Mouse (Mus musculus): ENCODE data around the gene Sept5. TPM values are rescaled to one million over a fixed set of nuclear protein-coding genes. Genes with fewer than 3 reads are reported as not detected.

Sept5 gene
- polyA plus RNA-seq (2016; fragmentation: Nextera tagmentation; extraction: Ambion mirVana): 21.0 and 21.5 TPM in 2 replicates

DNA sequence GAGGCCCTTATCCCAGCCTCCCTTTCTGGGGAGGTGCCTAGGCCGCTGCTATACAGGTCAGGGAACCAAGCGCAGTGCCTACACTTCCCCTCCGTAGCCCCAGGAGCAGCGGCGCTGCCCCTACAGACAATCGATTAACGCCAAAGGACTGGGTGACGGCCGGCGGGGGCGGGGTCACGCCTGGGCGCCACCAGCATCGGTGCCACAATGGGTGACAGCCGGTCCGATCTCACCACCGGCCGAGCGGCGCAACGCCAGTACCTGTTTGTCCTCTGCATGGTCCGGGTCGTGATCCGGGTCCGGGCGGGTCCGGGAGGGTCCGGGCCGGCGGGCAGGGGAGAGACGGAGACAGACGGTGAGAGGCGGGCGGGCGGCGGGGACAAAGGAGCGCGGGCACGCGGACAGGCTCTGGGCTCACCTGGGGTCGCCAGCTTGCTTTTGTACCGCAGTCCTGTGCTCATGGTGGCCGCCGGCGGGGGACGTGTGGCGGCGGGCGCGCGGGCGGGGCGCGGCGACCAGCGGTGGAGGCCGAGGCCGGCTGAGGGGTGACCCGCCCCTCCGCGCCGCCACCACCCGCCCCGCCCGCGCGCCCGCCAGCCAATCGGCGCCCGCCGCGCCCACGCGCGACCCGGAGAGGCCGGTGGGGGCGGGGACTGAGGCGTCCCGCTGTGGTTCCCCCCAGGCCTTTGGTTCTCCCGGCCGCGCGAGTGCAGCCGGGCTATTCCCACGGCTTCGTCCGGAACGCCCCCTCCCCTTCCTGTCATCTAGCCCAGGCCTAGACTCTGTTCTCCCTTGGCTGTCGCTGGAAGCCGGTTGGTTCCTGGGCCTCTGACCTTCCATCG is at the start of gene Sept5:
Gene Sept5 (minus strand): TSS at position 565 of the 842 bp plus-strand sequence.
- WGBS: under 1% methylated on average over 93 of the region's 93 CpGs
- Histone ChIP-seq H3K9me3 (no peaks in the 10 kb centered on the region; the same call in 1 of the 2 replicates), H3K4me1 (peaks cover 54% of the 10 kb centered on the region), H3K27ac (peak within 1 kb of the TSS; percentile 90), H3K4me3 (peak within 1 kb of the TSS; percentile 89), H3K27me3 (ENCODE audit: poor library complexity, severe bottlenecking) (peaks cover 77% of the 10 kb centered on the region), H3K36me3 (replicated peaks) (peaks cover 4% of the 10 kb centered on the region)
- DNase-seq (ENCODE audit: extremely low spot score, low spot score): peak; percentile 64

DNA sequence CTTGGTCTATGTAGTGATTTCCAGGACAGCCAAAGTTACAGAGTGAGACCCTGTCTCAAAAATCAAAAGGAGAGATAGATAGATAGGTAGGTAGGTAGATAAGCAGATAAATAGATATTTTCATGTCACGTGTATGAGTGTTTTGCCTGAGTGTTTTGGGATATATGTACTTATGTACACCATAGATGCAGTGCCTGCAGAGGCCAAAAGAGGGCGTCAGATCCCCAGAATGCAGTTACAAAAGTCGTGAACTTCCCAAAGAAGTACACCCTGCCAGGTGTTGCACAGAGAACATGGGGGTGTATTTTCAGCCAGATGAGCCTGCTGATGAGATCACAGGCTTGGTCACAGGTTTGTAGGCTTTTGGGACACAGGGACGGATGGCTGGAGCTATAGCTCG is 49.4 kb upstream of the Sept5 start:
- peaks cover 7% of the 10 kb centered on the region for H3K4me1 ChIP-seq
- no peak overlapping the region for H3K4me3 ChIP-seq
- no peak for DNase-seq (ENCODE audit: extremely low spot score, low spot score)
- no peaks in the 10 kb centered on the region for H3K27me3 ChIP-seq (ENCODE audit: poor library complexity, severe bottlenecking)
- no peak overlapping the region for H3K27ac ChIP-seq
- no peaks in the 10 kb centered on the region for H3K9me3 ChIP-seq
- H3K36me3 ChIP-seq (replicated peaks): no peaks in the 10 kb centered on the region
- 45% methylated on average over 5 of the region's 5 CpGs for WGBS

DNA sequence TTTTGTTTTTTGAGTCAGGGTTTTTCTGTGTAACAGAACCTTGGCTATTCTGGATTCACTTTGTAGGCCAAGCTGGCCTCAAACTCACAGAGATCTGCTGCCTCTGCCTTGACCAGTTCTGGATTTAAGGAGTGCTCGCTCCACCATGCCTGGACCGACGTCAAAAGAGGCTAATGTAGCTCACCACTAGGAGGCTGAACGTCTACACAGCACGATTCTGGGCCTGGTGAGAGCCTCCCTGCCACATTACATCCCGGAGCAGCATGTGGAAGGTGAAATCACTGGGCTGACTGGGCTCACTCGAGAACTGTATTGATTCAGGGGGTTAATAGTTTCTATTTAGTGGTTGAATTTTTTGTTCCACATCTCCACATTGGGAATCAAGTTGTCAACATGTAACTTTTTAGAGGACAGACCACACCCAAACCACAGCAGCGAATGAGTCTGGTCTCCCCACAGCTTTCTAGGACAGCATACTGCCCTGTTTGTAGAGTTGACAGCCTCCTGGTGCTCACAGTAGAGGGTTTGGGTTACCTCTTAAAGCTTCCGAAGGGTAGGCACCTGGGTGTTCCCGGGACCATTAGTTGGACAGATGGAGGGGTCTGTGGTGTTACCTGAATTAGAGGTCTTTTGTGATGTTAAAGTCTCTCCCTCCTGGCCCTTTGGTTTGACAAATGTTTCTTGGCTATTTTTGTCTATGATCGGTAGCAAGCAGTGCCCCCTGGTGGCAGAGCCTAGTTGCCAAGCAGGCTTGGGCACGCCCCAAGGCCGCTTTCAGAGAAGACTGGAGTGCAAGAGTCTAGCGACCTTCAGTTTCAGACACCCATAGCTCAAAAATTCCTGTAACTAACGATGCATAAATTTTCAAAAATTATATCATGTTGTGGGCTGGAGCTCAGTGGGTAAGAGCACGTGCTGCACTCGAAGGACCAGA is 48.3 kb upstream of the Sept5 start:
- DNase-seq (ENCODE audit: extremely low spot score, low spot score): peak; percentile 64
- no peaks in the 10 kb centered on the region for H3K27me3 ChIP-seq (ENCODE audit: poor library complexity, severe bottlenecking)

DNA sequence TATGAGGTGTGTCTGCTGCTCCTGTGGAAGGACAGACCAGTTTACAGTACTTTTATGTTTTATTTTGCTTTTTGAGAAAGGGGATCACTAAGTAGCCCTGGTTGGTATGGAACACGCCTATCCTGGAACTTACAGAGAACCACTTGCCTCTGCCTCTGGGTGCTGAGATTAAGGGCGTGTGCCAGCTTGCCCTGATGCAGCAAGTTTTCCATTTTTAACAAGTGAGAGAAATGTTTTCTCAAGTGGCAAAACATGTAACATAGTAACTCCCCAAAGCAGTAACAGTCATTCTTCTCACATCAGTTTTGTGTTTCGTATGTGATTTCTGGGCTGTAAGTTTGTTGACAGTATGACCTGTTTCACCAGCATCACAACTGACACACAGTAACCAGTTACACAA is 43.3 kb upstream of the Sept5 start:
- WGBS: 86% methylated on average over 3 of the region's 3 CpGs
- Histone ChIP-seq H3K27me3 (ENCODE audit: poor library complexity, severe bottlenecking) (no peaks in the 10 kb centered on the region), H3K4me3 (no peak overlapping the region), H3K9me3 (no peaks in the 10 kb centered on the region), H3K36me3 (replicated peaks) (no peaks in the 10 kb centered on the region), H3K27ac (no peak overlapping the region), H3K4me1 (no peaks in the 10 kb centered on the region)
- no peak for DNase-seq (ENCODE audit: extremely low spot score, low spot score)

More for the DNA sequence above, 48.3 kb upstream of the Sept5 start:
- Histone ChIP-seq H3K36me3 (replicated peaks) (no peaks in the 10 kb centered on the region), H3K9me3 (no peaks in the 10 kb centered on the region), H3K4me3 (no peak overlapping the region), H3K27ac (no peak overlapping the region), H3K4me1 (no peaks in the 10 kb centered on the region)
- WGBS: 39% methylated on average over 17 of the region's 17 CpGs

DNA sequence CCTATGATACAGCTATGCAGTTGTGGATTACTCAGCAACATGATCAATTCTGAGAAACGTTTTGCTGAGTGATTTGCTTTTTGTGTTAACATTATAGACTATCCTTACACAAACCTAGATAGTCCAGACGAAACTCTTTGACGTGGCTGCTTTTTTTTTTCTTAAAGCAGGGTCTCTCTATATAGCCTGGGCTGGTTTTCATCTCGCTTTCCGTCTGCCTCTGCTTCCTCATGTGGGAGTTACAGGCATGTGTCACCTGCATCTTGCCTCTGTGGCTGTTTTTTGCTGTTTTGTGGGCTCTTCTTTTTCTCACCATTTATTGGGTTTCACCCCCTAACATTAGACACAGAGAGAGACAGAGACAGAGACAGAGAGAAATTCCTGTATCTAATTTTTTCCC is 42.3 kb upstream of the Sept5 start:
- Histone ChIP-seq H3K4me1 (no peaks in the 10 kb centered on the region), H3K4me3 (no peak overlapping the region), H3K36me3 (replicated peaks) (no peaks in the 10 kb centered on the region), H3K27me3 (ENCODE audit: poor library complexity, severe bottlenecking) (no peaks in the 10 kb centered on the region), H3K9me3 (no peaks in the 10 kb centered on the region), H3K27ac (no peak overlapping the region)
- WGBS: 82% methylated on average over 5 of the region's 5 CpGs
- DNase-seq (ENCODE audit: extremely low spot score, low spot score): no peak

DNA sequence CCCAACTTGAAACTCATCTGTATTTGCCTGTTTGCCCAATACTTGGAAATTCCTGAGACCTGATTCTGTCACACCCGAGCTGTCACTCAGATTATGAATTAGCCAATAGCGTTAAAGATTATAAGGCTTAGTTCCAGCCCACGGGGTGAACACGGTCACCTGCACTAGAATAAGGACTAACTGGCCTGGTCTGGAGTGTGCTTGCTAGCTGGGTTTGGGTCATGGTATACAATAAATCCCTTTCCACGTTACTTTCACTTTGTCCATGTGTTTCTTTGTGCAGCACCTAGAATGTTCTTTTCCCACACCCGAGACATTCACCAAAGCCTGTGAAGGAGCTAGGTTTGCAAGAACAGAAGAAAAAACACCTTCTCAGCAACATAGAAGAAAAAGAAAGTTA is 40.2 kb upstream of the Sept5 start:
- H3K27ac ChIP-seq: no peak overlapping the region
- H3K27me3 ChIP-seq (ENCODE audit: poor library complexity, severe bottlenecking): no peaks in the 10 kb centered on the region
- no peak overlapping the region for H3K4me3 ChIP-seq
- no peaks in the 10 kb centered on the region for H3K4me1 ChIP-seq
- H3K9me3 ChIP-seq: no peaks in the 10 kb centered on the region
- H3K36me3 ChIP-seq (replicated peaks): no peaks in the 10 kb centered on the region
- DNase-seq (ENCODE audit: extremely low spot score, low spot score): no peak
- WGBS: 72% methylated on average over 6 of the region's 6 CpGs

DNA sequence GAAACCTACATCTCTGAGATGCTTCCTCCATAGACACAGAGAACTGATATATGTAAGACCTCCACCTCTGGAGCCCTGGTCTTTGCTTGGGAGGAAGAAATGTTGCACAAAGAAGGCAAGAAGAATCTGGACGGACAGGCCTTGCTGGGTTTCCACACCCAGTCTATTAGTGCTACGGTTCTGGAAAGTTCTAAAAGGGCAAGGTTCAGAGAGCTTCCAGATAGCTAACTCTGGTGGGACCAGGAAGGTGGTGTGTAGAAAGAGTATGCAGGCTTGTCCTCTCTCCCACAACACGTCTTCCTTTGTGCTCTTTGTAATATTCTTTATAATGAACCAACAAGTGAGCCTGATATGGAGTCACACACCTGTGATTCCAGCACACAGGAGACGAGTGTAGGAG is 28.8 kb upstream of the Sept5 start:
- Histone ChIP-seq H3K9me3 (no peaks in the 10 kb centered on the region), H3K27ac (no peak overlapping the region), H3K4me1 (peaks cover 5% of the 10 kb centered on the region; the same call in 1 of the 2 replicates), H3K36me3 (replicated peaks) (no peaks in the 10 kb centered on the region), H3K27me3 (ENCODE audit: poor library complexity, severe bottlenecking) (no peaks in the 10 kb centered on the region), H3K4me3 (no peak overlapping the region)
- DNase-seq (ENCODE audit: extremely low spot score, low spot score): no peak
- WGBS: 86% methylated on average over 4 of the region's 4 CpGs

DNA sequence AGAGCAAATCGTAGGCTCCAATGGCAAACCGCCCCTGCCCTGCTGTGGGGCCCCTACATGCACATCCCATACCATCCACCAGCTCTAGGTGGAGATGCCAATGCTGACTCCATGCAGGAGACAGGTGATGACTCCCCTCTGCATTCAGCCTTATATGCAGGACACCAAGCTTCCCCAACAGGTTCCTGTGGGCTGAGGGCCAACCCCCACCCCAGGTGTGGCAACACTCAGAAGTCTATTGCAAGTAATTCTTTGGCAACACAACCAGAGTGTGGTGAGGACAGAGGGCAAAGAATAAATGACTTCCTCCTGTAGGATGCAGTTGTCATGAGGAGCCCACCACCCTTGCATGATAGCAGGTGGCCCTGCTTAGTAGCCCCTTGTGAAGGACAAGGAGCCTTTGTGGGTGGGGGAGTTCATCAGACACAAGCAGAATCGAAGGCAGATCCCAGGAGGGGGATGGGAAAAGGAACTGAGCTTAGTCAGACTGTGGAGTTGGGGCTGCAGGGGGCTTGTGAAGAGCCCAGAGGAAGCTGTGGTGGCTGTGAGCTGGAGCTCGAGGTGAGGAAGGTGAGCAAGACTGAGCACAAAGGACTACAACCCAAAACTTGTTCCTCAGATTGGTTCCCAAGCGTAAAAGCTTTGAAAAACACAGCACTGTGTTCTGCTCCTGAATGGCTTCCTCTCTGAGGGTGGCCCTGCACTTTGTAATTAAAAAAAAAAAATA is 25.8 kb upstream of the Sept5 start:
- WGBS: 66% methylated on average over 5 of the region's 5 CpGs
- DNase-seq (ENCODE audit: extremely low spot score, low spot score): no peak
- Histone ChIP-seq H3K27ac (no peak overlapping the region), H3K36me3 (replicated peaks) (no peaks in the 10 kb centered on the region), H3K4me3 (no peak overlapping the region), H3K27me3 (ENCODE audit: poor library complexity, severe bottlenecking) (no peaks in the 10 kb centered on the region), H3K9me3 (peaks cover 6% of the 10 kb centered on the region; the same call in 1 of the 2 replicates), H3K4me1 (peaks cover 5% of the 10 kb centered on the region; the same call in 1 of the 2 replicates)

DNA sequence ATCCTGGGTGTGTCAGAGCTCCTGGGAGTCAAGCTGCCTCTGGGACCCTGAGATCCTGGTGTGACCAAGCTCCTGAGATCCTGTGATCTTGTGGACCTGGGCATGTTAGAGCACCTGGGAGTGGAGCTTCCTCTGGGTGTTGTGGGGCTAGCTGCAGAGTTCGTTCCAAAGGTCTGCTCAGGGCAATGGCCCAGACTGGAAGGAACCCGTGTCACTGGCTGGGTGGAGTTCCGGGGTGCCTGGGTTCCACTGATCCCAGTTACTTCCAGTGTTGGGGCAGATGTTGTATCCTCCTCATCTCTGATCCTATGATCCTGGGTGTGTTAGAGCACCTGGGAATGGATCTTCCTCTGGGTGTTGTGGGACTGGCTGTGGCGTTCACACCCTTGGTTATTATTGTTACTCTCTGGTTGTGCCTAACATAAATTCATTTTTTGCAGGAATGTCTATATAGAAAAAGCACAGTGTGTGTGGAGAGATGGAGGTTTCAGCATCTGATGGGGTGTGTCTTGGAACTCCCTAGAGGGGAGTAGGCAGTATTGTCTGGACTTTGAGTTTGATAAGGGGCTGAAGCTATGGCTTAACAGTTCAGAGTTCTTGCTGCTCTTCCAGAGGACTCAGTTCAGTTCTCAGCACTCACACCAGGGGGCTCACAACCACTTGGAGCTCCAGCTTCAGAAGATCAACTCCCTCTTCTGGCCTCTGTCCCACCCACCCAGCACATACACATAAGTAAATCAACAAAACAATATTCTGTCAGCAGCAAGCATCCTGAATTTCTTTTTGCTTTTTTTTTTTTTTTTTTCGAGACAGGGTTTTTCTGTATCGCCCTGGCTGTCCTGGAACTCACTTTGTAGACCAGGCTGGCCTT is 23.8 kb upstream of the Sept5 start:
- Histone ChIP-seq H3K9me3 (peaks cover 6% of the 10 kb centered on the region; the same call in 1 of the 2 replicates), H3K36me3 (replicated peaks) (no peaks in the 10 kb centered on the region), H3K4me3 (no peak overlapping the region), H3K27ac (no peak overlapping the region), H3K4me1 (peaks cover 5% of the 10 kb centered on the region; the same call in 1 of the 2 replicates), H3K27me3 (ENCODE audit: poor library complexity, severe bottlenecking) (no peaks in the 10 kb centered on the region)
- 91% methylated on average over 6 of the region's 6 CpGs for WGBS
- DNase-seq (ENCODE audit: extremely low spot score, low spot score): no peak

DNA sequence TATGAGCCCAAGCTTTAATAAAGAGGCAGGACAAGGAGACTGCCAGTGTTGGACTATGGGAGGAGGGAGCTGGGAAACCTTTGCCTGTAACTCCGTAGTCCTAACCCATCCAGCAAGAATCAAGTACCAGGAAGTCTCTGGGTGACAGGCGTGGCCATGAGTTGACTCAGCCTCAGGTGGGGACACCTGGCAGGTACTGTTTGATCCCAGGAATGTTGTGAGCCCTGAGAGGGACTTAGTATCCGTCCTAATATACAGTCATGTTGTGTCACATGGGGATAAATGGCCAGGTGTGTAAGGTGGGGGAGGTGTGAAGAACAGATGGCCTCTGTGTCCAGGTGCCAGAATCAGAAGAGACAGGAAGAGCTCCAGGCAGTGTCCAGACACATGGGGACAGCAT is 19.4 kb upstream of the Sept5 start:
- Histone ChIP-seq H3K27ac (no peak overlapping the region), H3K4me1 (peaks cover 6% of the 10 kb centered on the region; the same call in 1 of the 2 replicates), H3K4me3 (no peak overlapping the region), H3K9me3 (peaks cover 10% of the 10 kb centered on the region; the same call in 1 of the 2 replicates), H3K27me3 (ENCODE audit: poor library complexity, severe bottlenecking) (no peaks in the 10 kb centered on the region), H3K36me3 (replicated peaks) (no peaks in the 10 kb centered on the region)
- DNase-seq (ENCODE audit: extremely low spot score, low spot score): no peak
- WGBS: 78% methylated on average over 3 of the region's 3 CpGs

DNA sequence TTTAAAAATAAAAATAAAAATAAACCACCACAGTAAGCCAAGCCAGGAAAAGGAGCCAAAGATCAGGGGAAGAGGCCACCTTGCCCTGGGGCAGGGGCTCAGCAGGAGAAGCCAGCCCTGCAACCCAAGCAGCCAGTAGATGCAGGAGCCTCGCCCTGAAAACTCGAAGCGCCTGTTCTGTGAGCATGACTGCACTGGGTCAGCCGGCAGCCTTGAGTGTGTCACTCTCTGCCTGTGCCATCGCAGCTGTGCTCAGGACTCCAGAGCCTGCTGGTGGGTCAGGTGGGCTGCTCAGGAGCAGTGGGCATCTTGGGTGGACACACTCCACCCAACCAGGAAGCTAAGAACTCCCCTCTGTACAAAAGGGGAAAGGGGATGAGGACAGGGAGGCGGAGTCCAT is 15.6 kb upstream of the Sept5 start:
- WGBS: 73% methylated on average over 6 of the region's 6 CpGs
- no peak for DNase-seq (ENCODE audit: extremely low spot score, low spot score)
- H3K4me3 ChIP-seq: no peak overlapping the region
- no peaks in the 10 kb centered on the region for H3K27me3 ChIP-seq (ENCODE audit: poor library complexity, severe bottlenecking)
- peaks cover 6% of the 10 kb centered on the region; the same call in 1 of the 2 replicates for H3K4me1 ChIP-seq
- H3K27ac ChIP-seq: no peak overlapping the region
- H3K9me3 ChIP-seq: peaks cover 4% of the 10 kb centered on the region; the same call in 1 of the 2 replicates
- no peaks in the 10 kb centered on the region for H3K36me3 ChIP-seq (replicated peaks)
